Mouse (Mus musculus) heart, embryonic 14.5 days (tissue): ENCODE measurements around the gene Vmn2r73. TPM values are rescaled to one million over a fixed set of nuclear protein-coding genes. Genes with fewer than 3 reads are reported as not detected.
"Not testable (repeated sequence)": the region's sequence is repeated elsewhere in the genome, so short reads cannot be mapped to it uniquely, and the experiment has no call there.

Experiments used
- ATAC-seq: fragments of 200-750 bp; cut with Nextera tagmentation; 2 replicates; pipeline ENCODE4 v1.8.0; 2017; ENCODE audit warnings: low read depth, moderate TSS enrichment; ENCODE audit not compliant: insufficient number of reproducible peaks, insufficient read depth, low FRiP score
- H3K27ac ChIP-seq, 2 experiments: fragments of 200-500 bp in 1 of 2; fragments of 300-500 bp in 1 of 2; sonication (generic) in 1 of 2; replicated peaks in 1 of 2; 2 replicates each; pipeline ENCODE4 v1.5.1; 2012 to 2014; ENCODE audit warnings: low read depth in 2 of 2, low read length in 2 of 2, control low read depth in 1 of 2, mild to moderate bottlenecking in 1 of 2, mixed read lengths in 1 of 2; ENCODE audit not compliant: control insufficient read depth in 1 of 2, insufficient read depth in 1 of 2
- H3K27me3 ChIP-seq: fragments of 300-500 bp; sonication (generic); 2 replicates; pipeline ENCODE4 v1.6.1; 2014; ENCODE audit warnings: mild to moderate bottlenecking, low read length, control low read depth; ENCODE audit not compliant: control insufficient read depth, insufficient read depth
- H3K36me3 ChIP-seq: fragments of 300-500 bp; sonication (generic); 2 replicates; pipeline ENCODE4 v1.6.1; 2014; ENCODE audit warnings: mild to moderate bottlenecking, control low read depth, low read length, mixed read lengths; ENCODE audit not compliant: control insufficient read depth, insufficient read depth
- H3K4me1 ChIP-seq, 2 experiments: fragments of 200-500 bp in 1 of 2; fragments of 300-500 bp in 1 of 2; sonication (generic) in 1 of 2; 2 replicates each; pipeline ENCODE4 v1.6.1; 2012 to 2014; ENCODE audit warnings: low read length in 2 of 2, control low read depth in 1 of 2, mixed read lengths in 1 of 2; ENCODE audit not compliant: control insufficient read depth in 2 of 2, insufficient read depth in 2 of 2
- H3K4me2 ChIP-seq: fragments of 300-500 bp; sonication (generic); 2 replicates; pipeline ENCODE4 v1.6.1; 2014; ENCODE audit warnings: mild to moderate bottlenecking, low read length
- H3K4me3 ChIP-seq, 2 experiments: fragments of 200-500 bp in 1 of 2; fragments of 300-500 bp in 1 of 2; sonication (generic) in 1 of 2; 2 replicates each; pipeline ENCODE4 v1.5.1; 2012 to 2014; ENCODE audit warnings: low read length in 2 of 2, mild to moderate bottlenecking in 2 of 2, control low read depth in 1 of 2, low read depth in 1 of 2, moderate library complexity in 1 of 2; ENCODE audit not compliant: control insufficient read depth in 1 of 2, insufficient read depth in 1 of 2
- H3K9ac ChIP-seq: fragments of 300-500 bp; sonication (generic); 2 replicates; pipeline ENCODE4 v1.6.1; 2014; ENCODE audit warnings: mild to moderate bottlenecking, low read length
- H3K9me3 ChIP-seq: fragments of 300-500 bp; sonication (generic); 2 replicates; pipeline ENCODE4 v1.6.1; 2016; ENCODE audit warnings: low read length, control low read depth; ENCODE audit not compliant: control insufficient read depth
- WGBS: fragments of 180-500 bp; shearing (Covaris S2); extraction: QIAGEN DNeasy Blood & Tissue Kit; methylation state at CpG from one replicate; pipeline ENCODE4 v1.1.7; 2014; 5-methylcytosine and 5-hydroxymethylcytosine counted together
- polyA plus RNA-seq: library from polyadenylated mRNA; unstranded; fragments of >200 nt; fragmentation: Nextera tagmentation; extraction: Ambion mirVana; gene quantifications from 2 replicates; pipeline ENCODE4 v1.2.1, GENCODE M21; 2014

Vmn2r73 gene
- not detected in 2 replicates for polyA plus RNA-seq

DNA sequence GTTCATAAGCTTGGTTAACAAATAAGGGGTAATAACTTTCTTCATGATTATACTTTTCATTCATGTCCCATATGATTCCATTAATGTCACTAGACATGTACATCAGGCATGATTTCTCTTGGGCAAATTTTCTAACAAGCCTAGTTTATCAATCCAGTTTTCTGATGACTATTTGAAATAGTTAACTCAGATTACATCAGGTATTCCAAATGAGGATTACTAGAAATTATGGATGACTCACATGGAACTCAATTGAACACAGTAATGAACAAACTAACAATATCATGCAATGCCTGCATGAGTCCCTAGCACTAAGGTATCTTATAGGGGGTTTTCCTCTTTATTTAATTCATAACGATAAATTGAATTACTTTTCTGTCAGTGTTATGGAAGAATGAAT, at the start of gene Vmn2r73:
TSS of gene Vmn2r73 (minus strand) at position 101 of the 400 bp plus-strand sequence.
- Histone ChIP-seq H3K4me2 (no peak within 1 kb of the TSS), H3K27ac (no peak within 1 kb of the TSS), H3K9ac (no peak within 1 kb of the TSS), H3K27me3 (no peaks in the 10 kb centered on the region), H3K4me3 (no peak within 1 kb of the TSS), H3K36me3 (no peaks in the 10 kb centered on the region), H3K4me1 (no peaks in the 10 kb centered on the region), H3K9me3 (no peaks in the 10 kb centered on the region)
- ATAC-seq: no peak
- 68% methylated on average over 1 of the region's 1 CpGs for WGBS

- Histone ChIP-seq H3K9ac (no peak overlapping the region), H3K4me3 (no peak overlapping the region), H3K27ac (no peak overlapping the region), H3K27me3 (no peaks in the 10 kb centered on the region), H3K4me1 (no peaks in the 10 kb centered on the region), H3K9me3 (no peaks in the 10 kb centered on the region), H3K4me2 (no peak overlapping the region), H3K36me3 (no peaks in the 10 kb centered on the region)
- no peak for ATAC-seq
- 22% methylated on average over 2 of the region's 2 CpGs for WGBS
These were observed 35.7 kb downstream of the Vmn2r73 start for GRCm38 (mm10) chr7:85840090-85840948.

- not testable (repeated sequence) for H3K4me3 ChIP-seq, ATAC-seq, H3K4me1 ChIP-seq, H3K9me3 ChIP-seq, H3K4me2 ChIP-seq, H3K9ac ChIP-seq, H3K36me3 ChIP-seq, H3K27me3 ChIP-seq, H3K27ac ChIP-seq
- WGBS: 7% methylated on average over 6 of the region's 6 CpGs
These were observed 58.0 kb downstream of the Vmn2r73 start for GRCm38 (mm10) chr7:85818092-85818491.

Other genes with a start within 250 kb of the Vmn2r73 start
- not detected in 2 replicates for gene Vmn2r72, start 121.2 kb downstream of the Vmn2r73 start, polyA plus RNA-seq
- gene Vmn2r74, start 85.4 kb upstream of the Vmn2r73 start, polyA plus RNA-seq: not detected in 2 replicates